Mouse (Mus musculus): Measurements from ENCODE around the gene Cyp3a41b.
"Not testable (repeated sequence)": the region's sequence is repeated elsewhere in the genome, so short reads cannot be mapped to it uniquely, and the experiment has no call there.

GRCm38 (mm10) chr5:145577321-145577720, 7.2 kb downstream of the Cyp3a41b start:
- TF ChIP-seq POLR2A, CTCF (IDR thresholded peaks at IDR 0.05; ENCODE audit: insufficient read depth, low read depth, low read length): not testable (repeated sequence)
